Mouse (Mus musculus): ENCODE measurements around the gene Eif3l.
"Not testable (repeated sequence)": the region's sequence is repeated elsewhere in the genome, so short reads cannot be mapped to it uniquely, and the experiment has no call there.

Eif3l gene

GRCm38 (mm10) chr15:79074913-79075532 lies at the start of gene Eif3l:
TSS of gene Eif3l (plus strand) at chr15:79075179.
- DNase-seq (ENCODE audit: low read depth): peak; percentile 91

GRCm38 (mm10) chr15:79025687-79026308 lies 49.2 kb upstream of the Eif3l start:
- DNase-seq (ENCODE audit: low read depth): no peak

GRCm38 (mm10) chr15:79026511-79027290 lies 48.3 kb upstream of the Eif3l start:
- DNase-seq (ENCODE audit: low read depth): no peak

DNA sequence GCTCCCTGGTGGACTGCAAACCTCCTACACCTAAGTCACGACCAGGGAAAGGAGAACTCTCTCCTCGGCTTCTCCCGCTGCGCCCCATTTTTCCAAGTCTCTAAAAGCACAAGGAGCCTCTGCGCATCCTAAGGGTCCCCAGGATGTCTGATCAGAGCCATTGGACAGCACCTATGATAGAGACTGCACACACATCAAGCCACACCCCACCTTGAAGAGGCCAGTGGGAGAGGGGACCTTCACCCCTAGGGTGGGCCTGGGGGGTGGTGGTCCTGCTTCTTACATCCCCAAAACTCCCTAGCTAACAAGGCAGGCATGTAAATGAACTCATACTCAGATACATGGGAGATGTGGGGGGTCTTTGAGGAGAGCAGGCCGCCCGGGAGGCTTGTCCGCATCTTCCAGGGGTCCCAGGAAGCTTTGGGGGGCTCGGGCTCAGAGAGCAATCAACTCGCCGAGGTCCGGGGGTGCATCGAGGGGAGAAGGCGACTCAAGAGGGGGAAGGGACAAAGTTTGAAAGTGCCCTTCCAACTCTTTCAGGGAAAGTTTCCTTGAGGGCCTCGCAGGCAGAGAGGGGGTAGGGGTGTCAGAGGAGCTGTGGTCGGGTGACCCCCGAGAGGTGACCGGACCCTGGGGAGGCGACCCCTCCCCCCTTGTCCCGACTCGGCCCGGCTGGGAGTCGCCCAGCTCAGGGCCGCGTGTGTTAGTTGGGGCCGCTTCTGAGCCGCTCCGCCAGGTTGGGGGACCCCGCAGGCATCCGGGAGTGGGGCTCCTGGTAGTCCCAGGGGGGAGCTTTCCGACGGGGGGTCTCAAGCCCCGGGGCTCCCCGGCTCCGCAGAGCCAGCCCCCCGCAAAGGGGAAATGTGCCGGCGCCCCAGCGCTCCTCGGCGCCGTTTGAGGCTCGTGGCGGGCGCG lies 47.4 kb upstream of the Eif3l start:
- DNase-seq (ENCODE audit: low read depth): peak; percentile 45

GRCm38 (mm10) chr15:79028237-79028738 lies 46.7 kb upstream of the Eif3l start, which contains the start of gene H1f0:
TSS of gene H1f0 (plus strand) at chr15:79028450.
- peak; percentile 86 for DNase-seq (ENCODE audit: low read depth)

DNA sequence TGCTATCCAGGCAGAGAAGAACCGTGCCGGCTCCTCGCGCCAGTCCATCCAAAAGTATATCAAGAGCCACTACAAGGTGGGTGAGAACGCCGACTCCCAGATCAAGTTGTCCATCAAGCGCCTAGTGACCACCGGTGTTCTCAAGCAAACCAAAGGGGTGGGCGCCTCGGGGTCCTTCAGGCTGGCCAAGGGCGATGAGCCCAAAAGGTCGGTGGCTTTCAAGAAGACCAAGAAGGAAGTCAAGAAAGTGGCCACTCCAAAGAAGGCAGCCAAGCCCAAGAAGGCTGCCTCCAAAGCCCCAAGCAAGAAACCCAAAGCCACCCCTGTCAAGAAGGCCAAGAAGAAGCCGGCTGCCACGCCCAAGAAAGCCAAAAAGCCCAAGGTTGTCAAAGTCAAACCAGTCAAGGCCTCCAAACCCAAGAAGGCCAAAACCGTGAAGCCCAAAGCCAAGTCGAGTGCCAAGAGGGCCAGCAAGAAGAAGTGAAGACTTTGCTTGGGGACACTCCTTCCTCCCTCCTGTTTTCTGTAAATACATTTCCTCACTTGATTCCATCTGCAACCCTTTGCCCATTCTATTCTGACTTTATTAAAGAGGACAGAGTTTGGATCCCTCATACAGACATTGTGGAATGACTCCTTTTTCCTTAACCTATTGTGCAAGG lies 46.0 kb upstream of the Eif3l start:
- DNase-seq (ENCODE audit: low read depth): peak; percentile 50

GRCm38 (mm10) chr15:79029519-79030241 lies 45.3 kb upstream of the Eif3l start:
- DNase-seq (ENCODE audit: low read depth): peak; percentile 54

- DNase-seq (ENCODE audit: low read depth): peak; percentile 90
Observed at GRCm38 (mm10) chr15:79030551-79031435, 44.2 kb upstream of the Eif3l start.

DNA sequence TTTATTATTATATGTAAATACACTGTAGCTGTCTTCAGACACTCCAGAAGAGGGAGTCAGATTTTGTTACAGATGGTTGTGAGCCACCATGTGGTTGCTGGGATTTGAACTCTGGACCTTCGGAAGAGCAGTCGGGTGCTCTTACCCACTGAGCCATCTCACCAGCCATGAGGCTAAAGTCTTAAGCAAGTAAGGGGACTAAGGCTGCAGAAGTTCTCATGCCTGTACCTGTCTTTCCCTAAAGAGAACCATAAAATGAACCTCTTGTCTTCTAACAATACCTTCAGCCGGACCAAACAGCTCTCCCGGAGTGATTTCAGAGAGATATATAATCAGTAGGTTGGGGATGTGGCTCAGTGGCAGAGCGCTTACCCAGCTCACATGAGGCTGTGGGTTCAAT lies 43.1 kb upstream of the Eif3l start:
- not testable (repeated sequence) for DNase-seq (ENCODE audit: low read depth)

- DNase-seq (ENCODE audit: low read depth): peak; percentile 86
Observed at GRCm38 (mm10) chr15:79037913-79038328, 37.1 kb upstream of the Eif3l start.

DNA sequence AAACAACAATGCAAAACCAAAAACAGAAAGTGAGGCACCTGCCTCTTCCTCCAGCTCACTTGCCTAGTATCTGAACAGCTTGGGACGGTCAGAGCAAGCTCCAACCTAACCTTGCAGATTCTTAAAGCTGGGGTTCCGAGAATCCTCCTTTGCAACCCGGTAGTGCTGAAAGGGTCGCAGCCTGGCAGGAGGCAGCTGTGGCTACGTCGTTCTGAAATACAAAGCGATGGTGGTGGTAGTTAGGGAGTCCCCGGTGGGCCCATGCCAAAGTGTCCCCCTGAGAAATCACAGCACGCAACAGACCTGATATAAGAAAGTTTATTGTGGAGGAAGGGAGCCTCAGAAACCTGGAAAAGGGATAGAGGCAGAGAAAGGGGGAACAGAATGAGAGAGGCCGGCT lies 36.6 kb upstream of the Eif3l start:
- no peak for DNase-seq (ENCODE audit: low read depth)

DNA sequence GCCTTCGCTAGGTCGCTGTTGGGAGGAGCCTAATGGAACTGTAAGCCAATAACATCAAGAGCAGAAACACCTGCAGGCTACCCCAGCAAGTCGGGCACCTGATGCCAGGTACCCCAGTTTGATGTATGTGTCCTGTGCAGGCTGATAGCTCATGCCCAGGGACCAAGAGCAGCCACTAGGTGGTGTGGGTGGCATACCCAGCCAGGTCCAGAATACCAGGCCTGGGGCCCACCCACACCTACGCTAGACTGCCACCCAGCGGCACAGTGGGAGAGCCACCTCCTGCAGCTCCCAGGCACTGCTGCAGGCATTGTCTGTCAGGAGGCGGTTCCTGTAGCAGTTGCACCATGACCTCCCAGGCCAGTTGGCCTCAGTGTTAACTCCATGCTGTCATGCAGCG lies 36.1 kb upstream of the Eif3l start:
- peak; percentile 96 for DNase-seq (ENCODE audit: low read depth)

- DNase-seq (ENCODE audit: low read depth): peak; percentile 89
Observed at GRCm38 (mm10) chr15:79040501-79041416, 34.2 kb upstream of the Eif3l start.

- no peak for DNase-seq (ENCODE audit: low read depth)
Observed at GRCm38 (mm10) chr15:79041585-79041984, 33.4 kb upstream of the Eif3l start, which contains the start of gene Galr3. TSS of gene Galr3 (plus strand) at chr15:79041885.

GRCm38 (mm10) chr15:79042721-79043491 lies 32.1 kb upstream of the Eif3l start:
- peak; percentile 66 for DNase-seq (ENCODE audit: low read depth)

DNA sequence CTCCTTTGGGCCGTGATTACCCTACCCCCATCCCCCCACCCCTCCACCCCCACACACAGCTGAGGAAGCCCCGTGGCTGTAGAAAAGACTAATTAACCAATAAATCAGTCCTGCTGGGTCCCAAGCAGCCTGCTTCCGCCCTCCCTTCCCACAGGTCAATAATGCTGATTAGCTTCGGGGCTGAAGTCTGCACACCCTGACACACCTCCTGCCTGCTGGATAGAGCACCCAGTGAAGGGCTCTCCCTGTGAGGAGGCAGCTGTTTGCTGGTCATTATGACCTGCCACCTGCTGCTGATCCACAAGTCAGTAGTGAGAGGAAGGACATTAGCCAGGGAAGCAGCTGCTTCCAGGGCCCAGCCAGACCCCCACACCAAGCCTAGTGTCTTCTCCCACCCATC lies 30.1 kb upstream of the Eif3l start:
- no peak for DNase-seq (ENCODE audit: low read depth)

DNA sequence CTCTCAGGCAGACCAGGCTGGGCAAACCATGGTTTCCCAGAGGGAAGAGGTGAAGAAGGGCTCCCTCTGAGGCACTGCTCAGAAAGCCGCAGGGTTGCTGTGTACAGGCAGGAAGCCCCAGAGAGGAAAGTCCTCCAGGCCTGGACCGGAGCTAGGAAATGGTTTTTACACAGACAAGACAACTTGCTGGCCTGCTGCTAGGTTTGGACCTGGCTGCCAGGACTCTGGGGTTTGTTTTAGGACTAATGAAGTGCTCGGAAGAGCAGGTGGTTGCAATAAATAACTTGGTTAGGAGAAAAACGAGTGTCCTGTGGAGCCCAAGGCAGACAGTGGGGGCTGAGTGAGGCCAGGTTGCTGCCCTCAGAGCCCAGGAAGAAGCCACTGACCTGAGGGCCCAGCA lies 26.8 kb upstream of the Eif3l start:
- DNase-seq (ENCODE audit: low read depth): no peak

All from induced T-regulatory cell, adult 2 months (primary cell).